Mouse (Mus musculus): ENCODE measurements around the gene Ly86. TPM values are rescaled to one million over a fixed set of nuclear protein-coding genes. Genes with fewer than 3 reads are reported as not detected.
A peak's percentile ranks its signal among the peaks of the same experiment; 100 is the strongest.

Ly86 gene
- polyA plus RNA-seq, 1 experiment = 24.3 TPM

DNA sequence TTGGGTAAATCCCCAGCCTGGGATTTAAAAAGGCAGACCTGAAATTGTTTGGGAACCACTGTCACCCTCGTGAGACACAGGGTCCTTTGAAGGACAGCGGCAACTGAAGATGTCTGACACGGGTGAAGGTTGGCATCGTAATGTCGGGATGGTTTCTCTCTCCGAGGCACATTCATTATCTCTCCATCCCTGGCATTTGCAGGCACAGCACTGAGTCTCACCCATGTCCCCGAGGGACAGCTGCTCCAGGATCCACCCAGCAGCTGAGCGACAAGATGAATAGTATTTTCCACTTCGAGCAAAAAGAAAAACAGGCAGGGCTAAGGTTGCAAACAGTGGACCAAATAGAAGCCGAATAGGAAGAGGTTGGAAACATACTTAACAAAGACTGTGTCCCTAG, 114.0 kb downstream of the Ly86 start:
- H3K4me1 ChIP-seq (ENCODE audit: control insufficient read depth, insufficient read depth, low read length) = peaks cover 2% of the 10 kb centered on the region; the same call in 1 of the 2 replicates
- no peak overlapping the region for H3K27ac ChIP-seq (ENCODE audit: insufficient read depth, low read length)
- TF ChIP-seq POLR2A (IDR thresholded peaks at IDR 0.05; ENCODE audit: extremely low read depth, insufficient read depth, low read length) = no peak
- TF ChIP-seq CTCF (IDR thresholded peaks at IDR 0.05; ENCODE audit: extremely low read depth, insufficient read depth, low read length) = no peak
- H3K4me3 ChIP-seq (ENCODE audit: insufficient read depth, low read length) = no peak overlapping the region

DNA sequence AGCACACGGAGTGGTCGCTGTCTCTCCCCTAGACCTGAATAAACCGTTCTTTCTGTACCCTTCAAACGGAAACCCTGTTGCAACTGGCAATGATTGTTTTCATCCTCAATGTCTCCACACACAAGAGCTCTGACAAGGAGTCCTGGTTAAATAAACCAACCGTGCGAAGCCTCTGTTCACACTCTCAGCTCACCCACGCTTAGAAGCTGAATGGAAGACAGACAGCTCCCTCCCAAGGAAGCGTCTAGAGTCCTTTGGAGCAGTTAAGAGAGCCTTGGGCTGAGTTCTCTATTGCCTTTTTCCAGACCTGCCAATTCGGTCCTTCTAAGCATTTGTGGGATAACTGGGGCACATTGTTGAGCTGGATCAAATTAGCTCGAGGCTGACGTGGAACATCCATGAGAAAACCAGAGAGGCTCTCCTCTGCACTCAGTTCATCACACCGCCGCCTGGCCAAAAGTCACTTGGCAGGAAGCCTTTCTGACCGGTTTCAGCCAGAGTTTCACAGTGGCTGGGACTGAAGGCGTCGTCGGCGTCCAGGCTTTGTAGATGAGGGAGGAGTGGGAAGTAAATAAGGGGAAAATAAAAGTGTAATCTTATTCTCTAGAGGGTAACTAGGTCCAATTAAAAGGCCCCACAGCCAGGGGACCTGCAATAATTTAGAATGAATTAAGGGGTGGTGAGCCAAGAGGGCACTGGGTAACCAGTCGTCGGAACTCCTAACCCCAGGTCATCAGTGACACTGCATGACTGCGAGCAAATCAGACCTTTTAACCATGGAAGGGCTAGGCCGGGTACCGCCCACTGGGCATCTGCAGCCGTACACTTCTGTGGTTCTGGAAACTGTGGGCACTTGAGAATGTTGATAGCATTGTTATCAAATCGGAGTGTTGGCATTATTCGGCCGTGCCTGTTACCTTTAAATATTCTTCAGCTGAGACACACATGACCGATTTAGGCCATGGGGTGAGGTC, 115.2 kb downstream of the Ly86 start:
- Histone ChIP-seq H3K27ac (ENCODE audit: insufficient read depth, low read length) (no peak overlapping the region), H3K4me3 (ENCODE audit: insufficient read depth, low read length) (no peak overlapping the region), H3K4me1 (ENCODE audit: control insufficient read depth, insufficient read depth, low read length) (peaks cover 2% of the 10 kb centered on the region; the same call in 1 of the 2 replicates)
- no peak for TF ChIP-seq POLR2A (IDR thresholded peaks at IDR 0.05; ENCODE audit: extremely low read depth, insufficient read depth, low read length)
- TF ChIP-seq CTCF (IDR thresholded peaks at IDR 0.05; ENCODE audit: extremely low read depth, insufficient read depth, low read length) = no peak

DNA sequence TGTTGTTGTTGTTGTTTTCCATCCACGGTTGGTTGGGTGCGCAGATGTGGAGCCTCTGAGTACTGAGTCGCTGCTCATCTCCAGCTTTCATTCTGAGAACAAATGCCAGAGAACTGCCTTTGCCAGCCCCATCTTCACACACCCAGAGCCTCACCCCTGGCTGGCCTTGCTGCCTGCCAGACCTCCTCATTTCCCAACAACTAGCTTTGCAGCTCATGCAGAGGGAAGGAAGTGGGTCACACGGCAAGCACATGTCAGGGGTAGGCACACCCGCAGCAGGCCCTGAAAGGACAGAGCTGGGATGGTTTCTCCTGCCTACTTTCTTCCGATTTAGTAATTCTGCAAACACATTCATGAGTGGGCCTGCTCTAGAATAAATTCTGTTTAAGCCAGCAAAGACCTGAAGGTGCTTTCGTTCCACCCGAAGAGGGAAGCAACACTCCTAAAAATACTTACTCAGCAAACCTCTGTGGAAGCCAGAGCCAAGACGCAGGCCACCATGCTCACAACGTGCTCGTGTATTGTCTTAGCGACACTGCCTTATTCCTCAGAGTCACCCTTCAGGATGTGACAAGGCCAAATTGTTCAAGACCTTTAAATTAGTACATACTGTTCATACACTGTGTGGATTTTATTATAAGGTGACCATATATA, 117.2 kb downstream of the Ly86 start:
- Histone ChIP-seq H3K27ac (ENCODE audit: insufficient read depth, low read length) (no peak overlapping the region), H3K4me3 (ENCODE audit: insufficient read depth, low read length) (no peak overlapping the region), H3K4me1 (ENCODE audit: control insufficient read depth, insufficient read depth, low read length) (peaks cover 2% of the 10 kb centered on the region; the same call in 1 of the 2 replicates)
- TF ChIP-seq CTCF (IDR thresholded peaks at IDR 0.05; ENCODE audit: extremely low read depth, insufficient read depth, low read length) = no peak
- TF ChIP-seq POLR2A (IDR thresholded peaks at IDR 0.05; ENCODE audit: extremely low read depth, insufficient read depth, low read length) = no peak

DNA sequence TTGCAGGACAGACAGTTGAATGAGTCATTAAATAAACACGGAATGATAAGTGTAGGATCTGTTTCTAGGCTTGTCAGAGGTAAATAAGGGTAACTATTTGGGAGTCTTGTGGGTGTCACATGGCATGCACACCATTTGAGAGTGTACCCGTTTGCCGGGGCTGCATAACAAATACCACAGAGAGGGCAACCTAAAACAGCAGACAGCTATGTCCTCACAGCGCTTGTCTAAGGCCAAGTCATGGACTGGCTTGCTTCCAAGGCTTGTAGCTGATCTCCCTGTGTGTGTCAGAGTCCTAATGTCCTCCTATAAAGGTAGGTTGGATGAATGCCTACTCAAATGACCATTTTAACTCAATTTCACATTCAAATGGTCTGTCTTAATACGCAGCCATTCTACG, 120.7 kb downstream of the Ly86 start:
- no peak for TF ChIP-seq POLR2A (IDR thresholded peaks at IDR 0.05; ENCODE audit: extremely low read depth, insufficient read depth, low read length)
- TF ChIP-seq CTCF (IDR thresholded peaks at IDR 0.05; ENCODE audit: extremely low read depth, insufficient read depth, low read length) = no peak
- H3K27ac ChIP-seq (ENCODE audit: insufficient read depth, low read length) = no peak overlapping the region
- no peak overlapping the region for H3K4me3 ChIP-seq (ENCODE audit: insufficient read depth, low read length)
- peaks cover 2% of the 10 kb centered on the region; the same call in 1 of the 2 replicates for H3K4me1 ChIP-seq (ENCODE audit: control insufficient read depth, insufficient read depth, low read length)

DNA sequence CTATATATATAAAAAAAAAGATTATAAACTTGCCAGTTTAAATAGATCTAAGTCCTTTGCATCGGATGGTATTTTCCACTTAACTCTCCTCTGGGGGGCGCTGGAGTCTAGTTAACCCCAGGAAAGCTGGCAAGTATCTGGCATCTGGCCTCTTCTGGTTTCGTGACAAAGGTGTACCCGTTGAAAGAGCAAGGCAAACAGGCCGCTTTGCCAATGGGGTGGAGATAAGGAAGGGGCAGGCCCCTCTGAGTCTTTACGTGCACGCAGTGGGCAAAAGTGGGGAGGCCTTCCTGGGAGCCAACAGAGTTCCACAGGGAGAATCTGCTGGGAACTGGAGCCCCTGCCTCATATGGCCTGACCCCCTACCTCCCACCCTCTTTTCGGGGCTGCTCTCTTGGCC, 122.8 kb downstream of the Ly86 start:
- Histone ChIP-seq H3K4me3 (ENCODE audit: insufficient read depth, low read length) (no peak overlapping the region), H3K27ac (ENCODE audit: insufficient read depth, low read length) (no peak overlapping the region), H3K4me1 (ENCODE audit: control insufficient read depth, insufficient read depth, low read length) (no peaks in the 10 kb centered on the region)
- no peak for TF ChIP-seq POLR2A (IDR thresholded peaks at IDR 0.05; ENCODE audit: extremely low read depth, insufficient read depth, low read length)
- peak; percentile 48 for TF ChIP-seq CTCF (IDR thresholded peaks at IDR 0.05; ENCODE audit: extremely low read depth, insufficient read depth, low read length)
